Mouse (Mus musculus) CH12.LX (cell line): ENCODE data around the gene Chfr. TPM values are rescaled to one million over a fixed set of nuclear protein-coding genes. Genes with fewer than 3 reads are reported as not detected.

Experiments
- DNase-seq: peaks from one replicate; pipeline ENCODE4 v3.0.0-alpha.2; 2013; ENCODE audit errors: extremely low read depth
- H3K27ac ChIP-seq: 2 replicates; pipeline ENCODE4 v1.5.1; 2012; ENCODE audit warnings: low read depth, mild to moderate bottlenecking, control low read depth, moderate library complexity; ENCODE audit not compliant: insufficient read depth
- H3K27me3 ChIP-seq: replicated peaks from 2 replicates; pipeline ENCODE3; 2012; ENCODE audit warnings: inconsistent platforms
- H3K36me3 ChIP-seq, 2 experiments: replicated peaks in 1 of 2; 2 replicates each; pipeline versions ENCODE3 to v1.6.1; 2012; ENCODE audit warnings: inconsistent platforms in 1 of 2, low read length in 1 of 2, mild to moderate bottlenecking in 1 of 2, mixed read lengths in 1 of 2, moderate library complexity in 1 of 2; ENCODE audit not compliant: control insufficient read depth in 1 of 2, insufficient read depth in 1 of 2
- H3K4me1 ChIP-seq, 2 experiments: 2 replicates each; pipeline ENCODE4 v1.6.1; 2012; ENCODE audit warnings: inconsistent platforms in 1 of 2, moderate library complexity in 1 of 2; ENCODE audit not compliant: insufficient read depth in 2 of 2, control insufficient read depth in 1 of 2
- H3K4me2 ChIP-seq: 2 replicates; pipeline ENCODE4 v1.6.1; 2012; ENCODE audit warnings: low read depth, mild to moderate bottlenecking, control low read depth; ENCODE audit not compliant: poor library complexity, insufficient read depth, severe bottlenecking
- H3K4me3 ChIP-seq, 3 experiments: fragments of 150-350 bp in 1 of 3; sonication (generic) in 1 of 3; replicated peaks in 1 of 3; 2 replicates each; pipeline versions ENCODE3 to v1.5.1; 2011 to 2012; ENCODE audit warnings: low read depth in 2 of 3, low read length in 2 of 3, mild to moderate bottlenecking in 2 of 3, moderate library complexity in 2 of 3, control low read depth in 1 of 3, improper control_type of control experiment in 1 of 3, inconsistent platforms in 1 of 3, mixed read lengths in 1 of 3; ENCODE audit not compliant: poor library complexity in 1 of 3
- H3K79me2 ChIP-seq: replicated peaks from 2 replicates; pipeline ENCODE4 v1.6.1; 2012; ENCODE audit warnings: mild to moderate bottlenecking, moderate library complexity; ENCODE audit not compliant: control insufficient read depth, poor library complexity, insufficient read depth, severe bottlenecking; ENCODE audit errors: extremely low read depth
- H3K9ac ChIP-seq: 2 replicates; pipeline ENCODE4 v1.6.1; 2012; ENCODE audit warnings: low read depth, mild to moderate bottlenecking, control low read depth, moderate library complexity; ENCODE audit not compliant: insufficient read depth
- H3K9me3 ChIP-seq: replicated peaks from 2 replicates; pipeline ENCODE3; 2012; ENCODE audit warnings: low read length, inconsistent platforms, mixed read lengths
- BHLHE40 ChIP-seq: IDR thresholded peaks from 2 replicates; pipeline ENCODE4 v1.6.1; 2011; ENCODE audit warnings: mild to moderate bottlenecking, low read depth, low read length, improper control_type of control experiment
- CHD2 ChIP-seq: IDR thresholded peaks from 2 replicates; pipeline ENCODE4 v1.6.1; 2011; ENCODE audit warnings: low read length, improper control_type of control experiment
- CTCF ChIP-seq, 2 experiments: IDR thresholded peaks in 1 of 2; conservative IDR thresholded peaks in 1 of 2; 2 replicates each; pipeline ENCODE4 v1.5.1; 2011 to 2012; ENCODE audit warnings: low read depth in 2 of 2, low read length in 2 of 2, improper control_type of control experiment in 1 of 2, inconsistent platforms in 1 of 2, mild to moderate bottlenecking in 1 of 2, moderate library complexity in 1 of 2
- E2F4 ChIP-seq: IDR thresholded peaks from 2 replicates; pipeline ENCODE4 v1.6.1; 2011; ENCODE audit warnings: low read depth, low read length, improper control_type of control experiment; ENCODE audit not compliant: insufficient replicate concordance
- ELF1 ChIP-seq: IDR thresholded peaks from 2 replicates; pipeline ENCODE4 v1.6.1; 2014; ENCODE audit warnings: low read depth, mild to moderate bottlenecking, inconsistent platforms, low read length, improper control_type of control experiment
- EP300 ChIP-seq: IDR thresholded peaks from 2 replicates; pipeline ENCODE4 v1.6.1; 2011; ENCODE audit warnings: low read length, improper control_type of control experiment
- GABPA ChIP-seq: IDR thresholded peaks from 2 replicates; pipeline ENCODE4 v1.6.1; 2012; ENCODE audit warnings: low read depth, low read length, improper control_type of control experiment, inconsistent platforms; ENCODE audit not compliant: insufficient replicate concordance
- HCFC1 ChIP-seq: IDR thresholded peaks from 2 replicates; pipeline ENCODE4 v1.6.1; 2012; ENCODE audit warnings: low read depth, mild to moderate bottlenecking, inconsistent platforms, low read length, improper control_type of control experiment
- IRF4 ChIP-seq: IDR thresholded peaks from 2 replicates; pipeline ENCODE4 v1.6.1; 2014; ENCODE audit warnings: low read depth, mild to moderate bottlenecking, inconsistent platforms, low read length, improper control_type of control experiment
- JUN ChIP-seq: IDR thresholded peaks from 2 replicates; pipeline ENCODE4 v1.6.1; 2011; ENCODE audit warnings: low read depth, mild to moderate bottlenecking, low read length, improper control_type of control experiment, moderate library complexity; ENCODE audit not compliant: insufficient read depth
- MAFK ChIP-seq: IDR thresholded peaks from 2 replicates; pipeline ENCODE4 v1.6.1; 2011; ENCODE audit warnings: low read length, improper control_type of control experiment; ENCODE audit not compliant: insufficient replicate concordance
- MAZ ChIP-seq: IDR thresholded peaks from 2 replicates; pipeline ENCODE4 v1.6.1; 2012; ENCODE audit warnings: low read depth, mild to moderate bottlenecking, inconsistent platforms, low read length, improper control_type of control experiment, moderate library complexity
- MEF2A ChIP-seq: IDR thresholded peaks from 2 replicates; pipeline ENCODE4 v1.6.1; 2014; ENCODE audit warnings: low read depth, mild to moderate bottlenecking, inconsistent platforms, low read length, improper control_type of control experiment, borderline replicate concordance
- MXI1 ChIP-seq: IDR thresholded peaks from 2 replicates; pipeline ENCODE4 v1.6.1; 2011; ENCODE audit warnings: mild to moderate bottlenecking, low read depth, low read length, improper control_type of control experiment
- MYC ChIP-seq: IDR thresholded peaks from 2 replicates; pipeline ENCODE4 v1.6.1; 2011; ENCODE audit warnings: low read depth, mild to moderate bottlenecking, improper control_type of control experiment, low read length
- NELFE ChIP-seq: IDR thresholded peaks from 2 replicates; pipeline ENCODE4 v1.6.1; 2011; ENCODE audit warnings: low read depth, low read length, improper control_type of control experiment
- NRF1 ChIP-seq: IDR thresholded peaks from 2 replicates; pipeline ENCODE4 v1.6.1; 2014; ENCODE audit warnings: low read depth, mild to moderate bottlenecking, inconsistent platforms, low read length, improper control_type of control experiment, moderate library complexity
- PAX5 ChIP-seq: IDR thresholded peaks from 2 replicates; pipeline ENCODE4 v1.6.1; 2012; ENCODE audit warnings: low read length, inconsistent platforms, mixed read lengths
- POLR2A ChIP-seq: IDR thresholded peaks from 2 replicates; pipeline ENCODE4 v1.6.1; 2011; ENCODE audit warnings: low read depth, mild to moderate bottlenecking, improper control_type of control experiment, low read length
- RAD21 ChIP-seq: IDR thresholded peaks from 2 replicates; pipeline ENCODE4 v1.6.1; 2011; ENCODE audit warnings: low read depth, mild to moderate bottlenecking, low read length, improper control_type of control experiment, moderate library complexity
- RCOR1 ChIP-seq: conservative IDR thresholded peaks from 2 replicates; pipeline ENCODE4 v1.6.1; 2012; ENCODE audit warnings: low read depth, mild to moderate bottlenecking, inconsistent platforms, low read length, improper control_type of control experiment
- SMC3 ChIP-seq: IDR thresholded peaks from 2 replicates; pipeline ENCODE4 v1.6.1; 2011; ENCODE audit warnings: low read depth, low read length, improper control_type of control experiment
- TBP ChIP-seq: conservative IDR thresholded peaks from 2 replicates; pipeline ENCODE4 v1.6.1; 2011; ENCODE audit warnings: low read depth, low read length, improper control_type of control experiment
- TCF12 ChIP-seq: IDR thresholded peaks from 2 replicates; pipeline ENCODE4 v1.6.1; 2014; ENCODE audit warnings: low read depth, mild to moderate bottlenecking, inconsistent platforms, low read length, improper control_type of control experiment
- UBTF ChIP-seq: IDR thresholded peaks from 2 replicates; pipeline ENCODE4 v1.6.1; 2012; ENCODE audit warnings: low read depth, mild to moderate bottlenecking, inconsistent platforms, low read length, improper control_type of control experiment, moderate library complexity
- USF1 ChIP-seq: IDR thresholded peaks from 2 replicates; pipeline ENCODE4 v1.6.1; 2014; ENCODE audit warnings: low read depth, mild to moderate bottlenecking, inconsistent platforms, low read length, improper control_type of control experiment
- ZC3H11A ChIP-seq: IDR thresholded peaks from 2 replicates; pipeline ENCODE4 v1.6.1; 2012; ENCODE audit warnings: low read depth, mild to moderate bottlenecking, inconsistent platforms, low read length, improper control_type of control experiment
- ZKSCAN1 ChIP-seq: IDR thresholded peaks from 2 replicates; pipeline ENCODE4 v1.6.1; 2012; ENCODE audit warnings: low read depth, inconsistent platforms, low read length, improper control_type of control experiment, borderline replicate concordance
- ZMIZ1 ChIP-seq: IDR thresholded peaks from 2 replicates; pipeline ENCODE4 v1.6.1; 2012; ENCODE audit warnings: low read depth, mild to moderate bottlenecking, inconsistent platforms, low read length, improper control_type of control experiment
- ZNF384 ChIP-seq: IDR thresholded peaks from 2 replicates; pipeline ENCODE4 v1.6.1; 2012; ENCODE audit warnings: low read depth, low read length, improper control_type of control experiment, inconsistent platforms
- dilution Hi-C: fragments of 300-500 bp; cut with MboI; formaldehyde crosslinking; loops from 2 replicates; pipeline ENCODE4 v1.14.3; 2020; ENCODE audit warnings: low sequenced_read_pairs; ENCODE audit not compliant: extremely low pct_unique_long_range_greater_than_20kb, extremely low pct_ligation_motif_present
- in situ Hi-C: fragments of 300-500 bp; cut with MboI; formaldehyde crosslinking; loops from 3 replicates; pipeline ENCODE4 v1.14.3; 2019; ENCODE audit warnings: low sequenced_read_pairs, low pct_ligation_motif_present, low pct_unique_long_range_greater_than_20kb, mixed read lengths
- polyA plus RNA-seq: library from polyadenylated mRNA; unstranded; fragments of >175 nt; gene quantifications from 2 replicates; pipeline ENCODE4 v1.2.1, GENCODE M21; 2012; ENCODE audit warnings: low read depth; ENCODE audit not compliant: insufficient read length
- total RNA-seq, 2 experiments: library from RNA; depleted of rRNA; stranded (reverse); fragments of 300-350 nt in 1 of 2; fragments of >200 nt in 1 of 2; gene quantifications; 2 replicates each; pipeline ENCODE4 v1.2.3; 2012 to 2014

Gene Chfr
- total and polyA plus RNA-seq, 3 experiments, result 23.9 to 40.8 (median 38.5) TPM

GRCm38 (mm10) chr5:110106901-110107564 is 28.6 kb upstream of the Chfr start:
- peaks cover 6% of the 10 kb centered on the region for H3K9me3 ChIP-seq
- peaks cover 18% of the 10 kb centered on the region; the same call in 1 of the 2 replicates for H3K79me2 ChIP-seq
- H3K27ac ChIP-seq, result peak overlapping the region; percentile 90
- TF ChIP-seq MYC, result no peak
- TF ChIP-seq NRF1, result peak; percentile 76
- DNase-seq, result no peak
- peak overlapping the region; percentile 85 for H3K9ac ChIP-seq
- peak overlapping the region; percentile 54 for H3K4me2 ChIP-seq
- peak overlapping the region; percentile 83 to 92 (median 85) for H3K4me3 ChIP-seq
- dilution Hi-C loops, result no loop called here
- H3K36me3 ChIP-seq, result peaks cover 47 to 53% of the 10 kb centered on the region in 2 experiments
- H3K27me3 ChIP-seq, result no peaks in the 10 kb centered on the region
- in situ Hi-C loops, result no loop called here
- H3K4me1 ChIP-seq, result peaks cover 16 to 29% of the 10 kb centered on the region in 2 experiments

- H3K36me3 ChIP-seq, result peaks cover 45 to 50% of the 10 kb centered on the region in 2 experiments
- peak within 1 kb of the TSS; percentile 54 for H3K4me2 ChIP-seq
- peaks cover 2% of the 10 kb centered on the region for H3K9me3 ChIP-seq
- no peaks in the 10 kb centered on the region for H3K27me3 ChIP-seq
- peak within 1 kb of the TSS; percentile 85 for H3K9ac ChIP-seq
- H3K4me3 ChIP-seq, result peak within 1 kb of the TSS; percentile 83 to 92 (median 85)
- H3K27ac ChIP-seq, result peak within 1 kb of the TSS; percentile 90
- H3K79me2 ChIP-seq, result peaks cover 18% of the 10 kb centered on the region; the same call in 1 of the 2 replicates
- DNase-seq, result peak; percentile 99
- H3K4me1 ChIP-seq, result peaks cover 16 to 29% of the 10 kb centered on the region in 2 experiments
- dilution Hi-C loops (no loop called here), in situ Hi-C loops (no loop called here)
- TF ChIP-seq TBP, result peak; percentile 57
- TF ChIP-seq CHD2, result peak; percentile 76
- no peak; the same call in 1 of the 2 replicates for TF ChIP-seq E2F4
- TF ChIP-seq POLR2A, result peak; percentile 83
- no peak for TF ChIP-seq USF1
- TF ChIP-seq TCF12, result peak; percentile 68
- peak; percentile 86 for TF ChIP-seq MAZ
- peak; percentile 74 for TF ChIP-seq HCFC1
- TF ChIP-seq PAX5, result no peak
- peak; percentile 76 for TF ChIP-seq MXI1
- 0 out of 2 replicates have a peak, but pooled peaks have one; percentile 51 for TF ChIP-seq ZMIZ1
- no peak for TF ChIP-seq ZNF384
- peak; percentile 20; the same call in 1 of the 2 replicates for TF ChIP-seq RCOR1
- no peak for TF ChIP-seq UBTF
- peak; percentile 74; the same call in 1 of the 2 replicates for TF ChIP-seq MEF2A
- peak; percentile 80 for TF ChIP-seq NELFE
- peak; percentile 93 for TF ChIP-seq NRF1
- TF ChIP-seq GABPA, result no peak
- TF ChIP-seq ELF1, result peak; percentile 94
- no peak for TF ChIP-seq MAFK
- no peak for TF ChIP-seq ZC3H11A
- TF ChIP-seq BHLHE40, result peak; percentile 55
- no peak for TF ChIP-seq SMC3
- TF ChIP-seq JUN, result no peak
- no peak for TF ChIP-seq IRF4
- TF ChIP-seq CTCF (conservative IDR thresholded peaks at IDR 0.05 in 1 of 2, IDR thresholded peaks at IDR 0.05 in 1 of 2; ENCODE audit: low read depth in 2 of 2, low read length in 2 of 2), result no peak
- TF ChIP-seq ZKSCAN1, result no peak
- TF ChIP-seq MYC, result peak; percentile 46
- TF ChIP-seq EP300, result no peak
- no peak for TF ChIP-seq RAD21
Observed at GRCm38 (mm10) chr5:110107581-110108304, 27.9 kb upstream of the Chfr start, which contains the start of gene Gtpbp6. TSS of gene Gtpbp6 (minus strand) at chr5:110108197.
